Mouse (Mus musculus): ENCODE results near the gene Rexo5. TPM values are rescaled to one million over a fixed set of nuclear protein-coding genes. Genes with fewer than 3 reads are reported as not detected.

The Rexo5 gene
- polyA plus RNA-seq, 1 experiment from 2014 or later, result 9.6 TPM

- Histone ChIP-seq H3K4me3 (no peak overlapping the region), H3K27me3 (no peaks in the 10 kb centered on the region), H3K4me2 (no peak overlapping the region), H3K9me3 (no peaks in the 10 kb centered on the region), H3K9ac (no peak overlapping the region), H3K36me3 (peaks cover 51% of the 10 kb centered on the region), H3K27ac (no peak overlapping the region), H3K4me1 (replicated peaks) (peaks cover 11% of the 10 kb centered on the region)
- WGBS, result 92% methylated on average over 3 of the region's 3 CpGs
- ATAC-seq (ENCODE audit: low FRiP score), result no peak
Measured at GRCm38 (mm10) chr7:119789024-119789423, 4.8 kb upstream of the Rexo5 start.

GRCm38 (mm10) chr7:119794251-119794638 lies 439 bp downstream of the Rexo5 start:
- Histone ChIP-seq H3K9me3 (no peaks in the 10 kb centered on the region), H3K27ac (peak overlapping the region; percentile 69), H3K4me3 (peak overlapping the region; percentile 69), H3K4me2 (peak overlapping the region; percentile 74), H3K9ac (peak overlapping the region; percentile 76), H3K4me1 (replicated peaks) (peaks cover 21% of the 10 kb centered on the region), H3K36me3 (peaks cover 11% of the 10 kb centered on the region), H3K27me3 (no peaks in the 10 kb centered on the region)
- WGBS, result under 1% methylated on average over 21 of the region's 21 CpGs
- no peak for ATAC-seq (ENCODE audit: low FRiP score)

- no peak for ATAC-seq (ENCODE audit: low FRiP score)
- H3K4me2 ChIP-seq, result peak overlapping the region; percentile 30
Measured at GRCm38 (mm10) chr7:119795311-119795710, 1.5 kb downstream of the Rexo5 start.

GRCm38 (mm10) chr7:119800488-119800887 lies 6.7 kb downstream of the Rexo5 start:
- 0 out of 2 replicates have a peak, but pooled peaks cover 2% of the 10 kb centered on the region for H3K36me3 ChIP-seq
- no peaks in the 10 kb centered on the region for H3K27me3 ChIP-seq
- H3K27ac ChIP-seq, result no peak overlapping the region
- H3K4me1 ChIP-seq (replicated peaks), result no peaks in the 10 kb centered on the region
- no peak overlapping the region for H3K4me3 ChIP-seq
- H3K4me2 ChIP-seq, result no peak overlapping the region
- no peaks in the 10 kb centered on the region for H3K9me3 ChIP-seq
- no peak overlapping the region for H3K9ac ChIP-seq
- 98% methylated on average over 3 of the region's 3 CpGs for WGBS
- no peak for ATAC-seq (ENCODE audit: low FRiP score)

More at GRCm38 (mm10) chr7:119795311-119795710, 1.5 kb downstream of the Rexo5 start:
- Histone ChIP-seq H3K9ac (peak overlapping the region; percentile 61; the same call in 1 of the 2 replicates), H3K4me1 (replicated peaks) (peaks cover 21% of the 10 kb centered on the region), H3K27ac (no peak overlapping the region), H3K9me3 (no peaks in the 10 kb centered on the region), H3K27me3 (no peaks in the 10 kb centered on the region), H3K4me3 (0 out of 2 replicates have a peak overlapping the region, but pooled peaks have one; percentile 7), H3K36me3 (0 out of 2 replicates have a peak, but pooled peaks cover 3% of the 10 kb centered on the region)

- H3K27me3 ChIP-seq, result no peaks in the 10 kb centered on the region
- H3K4me2 ChIP-seq, result no peak overlapping the region
- no peak overlapping the region for H3K27ac ChIP-seq
- H3K4me3 ChIP-seq, result no peak overlapping the region
- H3K9me3 ChIP-seq, result no peaks in the 10 kb centered on the region
- no peaks in the 10 kb centered on the region for H3K4me1 ChIP-seq (replicated peaks)
- H3K36me3 ChIP-seq, result 0 out of 2 replicates have a peak, but pooled peaks cover 2% of the 10 kb centered on the region
- no peak for ATAC-seq (ENCODE audit: low FRiP score)
- no peak overlapping the region for H3K9ac ChIP-seq
- WGBS, result 89% methylated on average over 3 of the region's 3 CpGs
Measured at GRCm38 (mm10) chr7:119800991-119801390, 7.2 kb downstream of the Rexo5 start.

GRCm38 (mm10) chr7:119807396-119807795 lies 13.6 kb downstream of the Rexo5 start:
- Histone ChIP-seq H3K9ac (no peak overlapping the region), H3K9me3 (no peaks in the 10 kb centered on the region), H3K4me3 (no peak overlapping the region), H3K4me1 (replicated peaks) (no peaks in the 10 kb centered on the region), H3K27me3 (no peaks in the 10 kb centered on the region), H3K4me2 (no peak overlapping the region), H3K36me3 (peaks cover 11% of the 10 kb centered on the region; the same call in 1 of the 2 replicates), H3K27ac (no peak overlapping the region)
- 90% methylated on average over 5 of the region's 5 CpGs for WGBS
- ATAC-seq (ENCODE audit: low FRiP score), result no peak

GRCm38 (mm10) chr7:119808723-119809122 lies 14.9 kb downstream of the Rexo5 start:
- no peaks in the 10 kb centered on the region for H3K4me1 ChIP-seq (replicated peaks)
- H3K27me3 ChIP-seq, result no peaks in the 10 kb centered on the region
- no peak overlapping the region for H3K27ac ChIP-seq
- H3K4me3 ChIP-seq, result no peak overlapping the region
- 95% methylated on average over 3 of the region's 3 CpGs for WGBS
- H3K36me3 ChIP-seq, result peaks cover 11% of the 10 kb centered on the region; the same call in 1 of the 2 replicates
- no peak overlapping the region for H3K9ac ChIP-seq
- H3K9me3 ChIP-seq, result no peaks in the 10 kb centered on the region
- no peak for ATAC-seq (ENCODE audit: low FRiP score)
- no peak overlapping the region for H3K4me2 ChIP-seq

- no peak overlapping the region for H3K4me3 ChIP-seq
- 0 out of 2 replicates have a peak, but pooled peaks cover 2% of the 10 kb centered on the region for H3K36me3 ChIP-seq
- H3K9ac ChIP-seq, result no peak overlapping the region
- no peak for ATAC-seq (ENCODE audit: low FRiP score)
- WGBS, result 97% methylated on average over 1 of the region's 1 CpGs
- H3K9me3 ChIP-seq, result no peaks in the 10 kb centered on the region
- no peak overlapping the region for H3K27ac ChIP-seq
- no peaks in the 10 kb centered on the region for H3K27me3 ChIP-seq
- no peaks in the 10 kb centered on the region for H3K4me1 ChIP-seq (replicated peaks)
- H3K4me2 ChIP-seq, result no peak overlapping the region
Measured at GRCm38 (mm10) chr7:119835371-119835770, 41.6 kb downstream of the Rexo5 start.

- Histone ChIP-seq H3K9me3 (no peaks in the 10 kb centered on the region), H3K4me1 (replicated peaks) (no peaks in the 10 kb centered on the region), H3K27ac (no peak overlapping the region), H3K36me3 (0 out of 2 replicates have a peak, but pooled peaks cover 2% of the 10 kb centered on the region), H3K9ac (no peak overlapping the region), H3K4me2 (no peak overlapping the region), H3K4me3 (no peak overlapping the region), H3K27me3 (no peaks in the 10 kb centered on the region)
- WGBS, result 96% methylated on average over 4 of the region's 4 CpGs
- no peak for ATAC-seq (ENCODE audit: low FRiP score)
Measured at GRCm38 (mm10) chr7:119835996-119836777, 42.4 kb downstream of the Rexo5 start.

GRCm38 (mm10) chr7:119841820-119842449 lies 48.1 kb downstream of the Rexo5 start:
- H3K27me3 ChIP-seq, result no peaks in the 10 kb centered on the region
- 94% methylated on average over 4 of the region's 4 CpGs for WGBS

GRCm38 (mm10) chr7:119845541-119845940 lies 51.7 kb downstream of the Rexo5 start:
- H3K27ac ChIP-seq, result no peak overlapping the region
- H3K4me1 ChIP-seq (replicated peaks), result no peaks in the 10 kb centered on the region
- 86% methylated on average over 2 of the region's 2 CpGs for WGBS
- no peaks in the 10 kb centered on the region for H3K27me3 ChIP-seq
- no peaks in the 10 kb centered on the region for H3K9me3 ChIP-seq
- no peak overlapping the region for H3K9ac ChIP-seq
- H3K4me2 ChIP-seq, result no peak overlapping the region
- no peak overlapping the region for H3K4me3 ChIP-seq
- ATAC-seq (ENCODE audit: low FRiP score), result no peak
- H3K36me3 ChIP-seq, result no peaks in the 10 kb centered on the region; the same call in 1 of the 2 replicates

More at GRCm38 (mm10) chr7:119841820-119842449, 48.1 kb downstream of the Rexo5 start:
- H3K4me2 ChIP-seq, result no peak overlapping the region
- no peak for ATAC-seq (ENCODE audit: low FRiP score)
- H3K4me1 ChIP-seq (replicated peaks), result no peaks in the 10 kb centered on the region
- H3K9me3 ChIP-seq, result no peaks in the 10 kb centered on the region
- no peaks in the 10 kb centered on the region for H3K36me3 ChIP-seq
- no peak overlapping the region for H3K27ac ChIP-seq
- H3K4me3 ChIP-seq, result no peak overlapping the region
- no peak overlapping the region for H3K9ac ChIP-seq

- Histone ChIP-seq H3K4me2 (no peak overlapping the region), H3K9me3 (no peaks in the 10 kb centered on the region), H3K9ac (no peak overlapping the region), H3K4me1 (replicated peaks) (no peaks in the 10 kb centered on the region), H3K36me3 (no peaks in the 10 kb centered on the region; the same call in 1 of the 2 replicates), H3K4me3 (no peak overlapping the region), H3K27me3 (no peaks in the 10 kb centered on the region), H3K27ac (no peak overlapping the region)
- no peak for ATAC-seq (ENCODE audit: low FRiP score)
- 94% methylated on average over 2 of the region's 2 CpGs for WGBS
Measured at GRCm38 (mm10) chr7:119847396-119847795, 53.6 kb downstream of the Rexo5 start.
